Mouse (Mus musculus) G1E (cell line): ENCODE measurements around the gene Pkig.

Experiments
- CTCF ChIP-seq: IDR thresholded peaks from 2 replicates; pipeline ENCODE4 v1.5.1; 2012; ENCODE audit warnings: low read depth, low read length, inconsistent platforms, mixed read lengths
- GATA1 ChIP-seq: IDR thresholded peaks from 2 replicates; pipeline ENCODE4 v1.6.1; 2012; ENCODE audit warnings: borderline replicate concordance, low read length, inconsistent platforms, mixed read lengths
- GATA2 ChIP-seq: IDR thresholded peaks from 2 replicates; pipeline ENCODE4 v1.6.1; 2012; ENCODE audit warnings: low read depth, low read length, inconsistent platforms, borderline replicate concordance
- POLR2AphosphoS5 ChIP-seq: IDR thresholded peaks from 2 replicates; pipeline ENCODE4 v1.6.1; 2012; ENCODE audit warnings: low read depth, low read length, inconsistent platforms; ENCODE audit not compliant: insufficient replicate concordance
- TAL1 ChIP-seq: conservative IDR thresholded peaks from 2 replicates; pipeline ENCODE4 v1.6.1; 2012; ENCODE audit warnings: low read depth, low read length, inconsistent platforms, mixed read lengths

DNA sequence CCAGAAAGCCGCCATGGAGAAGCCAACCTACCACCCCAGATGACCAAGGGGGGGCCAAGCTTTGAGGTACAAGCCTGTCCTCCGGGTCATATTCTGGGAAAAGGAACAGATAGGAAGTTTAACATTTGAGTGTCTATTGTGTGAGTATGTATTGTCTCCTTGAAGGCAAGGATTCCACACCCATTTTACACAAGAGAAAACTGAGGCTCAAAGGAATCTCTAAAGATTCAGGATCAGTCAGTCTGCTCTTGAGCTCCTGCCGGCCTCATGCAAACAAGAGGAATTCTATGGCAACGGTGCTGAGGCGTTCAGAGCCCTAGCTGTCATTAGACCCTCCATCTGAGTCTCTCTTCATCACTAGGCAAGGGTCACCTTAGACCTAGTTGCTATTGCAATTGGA, 84.5 kb downstream of the Pkig start:
- TF ChIP-seq CTCF, result no peak
- TF ChIP-seq TAL1, result no peak
- TF ChIP-seq GATA1, result no peak
- no peak for TF ChIP-seq POLR2AphosphoS5
- no peak for TF ChIP-seq GATA2
